Mouse (Mus musculus) stomach, embryonic 16.5 days (tissue): ENCODE data around the gene Ano6. TPM values are rescaled to one million over a fixed set of nuclear protein-coding genes. Genes with fewer than 3 reads are reported as not detected.

ENCODE experiments used
- ATAC-seq: fragments of 200-750 bp; cut with Nextera tagmentation; 2 replicates; pipeline ENCODE4 v1.8.0; 2017; ENCODE audit warnings: moderate number of reproducible peaks, moderate TSS enrichment; ENCODE audit not compliant: insufficient read depth, low FRiP score
- H3K27ac ChIP-seq: fragments of 300-500 bp; sonication (generic); 2 replicates; pipeline ENCODE4 v1.5.1; 2014; ENCODE audit warnings: low read length
- H3K27me3 ChIP-seq: fragments of 300-500 bp; sonication (generic); 2 replicates; pipeline ENCODE4 v1.6.1; 2014; ENCODE audit warnings: low read length, control low read depth, mixed read lengths; ENCODE audit not compliant: control insufficient read depth, insufficient read depth
- H3K36me3 ChIP-seq: fragments of 300-500 bp; sonication (generic); 2 replicates; pipeline ENCODE4 v1.6.1; 2014; ENCODE audit warnings: low read length; ENCODE audit not compliant: control insufficient read depth, insufficient read depth
- H3K4me1 ChIP-seq: fragments of 300-500 bp; sonication (generic); 2 replicates; pipeline ENCODE4 v1.6.1; 2014; ENCODE audit warnings: low read length, control low read depth, mixed read lengths; ENCODE audit not compliant: control insufficient read depth, insufficient read depth
- H3K4me2 ChIP-seq: fragments of 300-500 bp; sonication (generic); 2 replicates; pipeline ENCODE4 v1.6.1; 2014; ENCODE audit warnings: low read depth, low read length, mixed read lengths
- H3K4me3 ChIP-seq: fragments of 300-500 bp; sonication (generic); replicated peaks from 2 replicates; pipeline ENCODE4 v1.5.1; 2014; ENCODE audit warnings: mild to moderate bottlenecking, low read length
- H3K9ac ChIP-seq: fragments of 300-500 bp; sonication (generic); 2 replicates; pipeline ENCODE4 v1.6.1; 2014; ENCODE audit warnings: low read length
- H3K9me3 ChIP-seq: fragments of 300-500 bp; sonication (generic); replicated peaks from 2 replicates; pipeline ENCODE4 v1.6.1; 2016; ENCODE audit warnings: low read length, control low read depth; ENCODE audit not compliant: control insufficient read depth
- WGBS: fragments of 180-500 bp; shearing (Covaris S2); extraction: QIAGEN DNeasy Blood & Tissue Kit; methylation state at CpG from one replicate; pipeline ENCODE4 v1.1.7; 2014; 5-methylcytosine and 5-hydroxymethylcytosine counted together
- polyA plus RNA-seq: library from polyadenylated mRNA; unstranded; fragments of >200 nt; fragmentation: Nextera tagmentation; extraction: Ambion mirVana; gene quantifications from 2 replicates; pipeline ENCODE4 v1.2.1, GENCODE M21; 2015

Ano6 gene
- polyA plus RNA-seq, 1 experiment from 2014 or later: 41.8 TPM

DNA sequence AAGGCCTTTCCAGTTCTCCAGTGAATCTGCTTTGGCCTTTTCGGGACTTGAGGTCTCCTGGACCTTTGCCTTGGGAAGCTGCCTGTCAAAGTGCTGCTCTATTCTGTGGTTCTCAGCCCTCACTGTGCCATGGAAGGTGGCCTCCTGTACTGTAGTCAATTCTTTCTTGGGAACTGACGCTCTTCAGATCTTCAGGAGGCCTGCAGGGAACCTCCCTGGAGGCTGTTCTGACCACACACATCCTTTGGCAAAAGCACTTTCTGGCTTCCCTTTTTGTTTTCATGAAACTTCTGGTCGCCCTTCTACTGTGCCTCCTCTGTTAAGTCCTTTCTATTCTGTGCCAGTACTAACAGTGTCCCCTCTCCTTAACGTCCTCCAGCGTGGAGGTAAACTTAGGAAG, 160.9 kb downstream of the Ano6 start:
- Histone ChIP-seq H3K36me3 (peaks cover 3% of the 10 kb centered on the region; the same call in 1 of the 2 replicates), H3K27ac (0 out of 2 replicates have a peak overlapping the region, but pooled peaks have one; percentile 30), H3K4me3 (no peak overlapping the region), H3K4me2 (no peak overlapping the region), H3K27me3 (no peaks in the 10 kb centered on the region), H3K9ac (no peak overlapping the region), H3K4me1 (peaks cover 7% of the 10 kb centered on the region; the same call in 1 of the 2 replicates), H3K9me3 (no peaks in the 10 kb centered on the region)
- ATAC-seq: no peak
- 48% methylated on average over 5 of the region's 5 CpGs for WGBS

DNA sequence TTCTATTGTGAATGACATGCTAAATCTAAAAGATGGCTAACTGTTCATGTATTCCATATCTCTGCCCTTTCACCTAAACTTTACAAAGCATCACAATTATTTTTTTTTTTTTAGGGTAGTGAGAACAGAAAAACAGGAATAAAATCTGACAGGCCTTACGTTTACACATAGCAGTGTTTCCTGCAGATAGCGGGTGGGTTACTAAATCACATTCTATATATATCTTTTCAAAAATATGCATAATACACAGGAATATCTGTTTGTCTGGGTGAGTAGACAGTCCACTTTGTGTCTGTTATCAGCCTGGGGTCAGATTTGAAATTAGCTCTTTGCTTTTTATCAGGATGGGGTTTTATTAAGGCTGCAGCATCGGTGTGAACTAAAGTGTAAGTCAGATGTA, 166.0 kb downstream of the Ano6 start:
- no peak for ATAC-seq
- no peaks in the 10 kb centered on the region for H3K27me3 ChIP-seq

DNA sequence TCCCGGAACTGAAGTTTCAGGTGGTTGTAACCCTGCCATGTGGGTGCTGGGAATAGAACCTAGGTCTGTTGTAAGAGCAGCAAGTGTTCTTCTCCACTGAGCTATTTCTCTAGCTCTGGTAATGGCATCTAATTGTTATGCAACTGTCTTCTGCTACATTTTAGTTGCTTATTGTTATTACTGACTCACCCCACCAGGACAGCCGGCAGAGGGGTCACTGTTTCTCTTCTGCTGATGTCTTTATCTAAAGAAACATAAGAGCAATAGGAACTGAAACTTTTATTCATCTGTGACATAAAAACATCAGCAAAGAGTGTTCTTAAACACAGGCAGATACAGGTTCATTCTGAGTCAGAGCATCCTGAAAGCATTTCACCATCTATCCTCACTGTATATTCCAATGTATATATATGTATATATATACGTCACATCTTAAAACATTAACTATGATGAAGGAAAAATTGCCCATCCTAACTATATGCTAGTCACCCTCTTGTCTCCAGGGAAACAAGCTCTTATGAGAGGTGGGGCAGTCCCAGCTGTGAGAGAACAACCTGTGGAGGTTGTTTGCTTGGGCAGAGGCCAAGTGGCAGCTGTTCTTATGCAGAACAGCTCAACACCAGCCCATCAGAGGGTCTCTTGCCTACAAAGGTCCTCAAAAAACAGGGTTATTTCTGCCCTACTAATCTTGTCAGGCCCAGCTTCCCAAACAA, 171.9 kb downstream of the Ano6 start:
- Histone ChIP-seq H3K9ac (no peak overlapping the region), H3K27ac (no peak overlapping the region), H3K36me3 (peaks cover 3% of the 10 kb centered on the region; the same call in 1 of the 2 replicates), H3K4me1 (no peaks in the 10 kb centered on the region), H3K4me2 (no peak overlapping the region), H3K27me3 (no peaks in the 10 kb centered on the region), H3K4me3 (no peak overlapping the region), H3K9me3 (no peaks in the 10 kb centered on the region)
- ATAC-seq: no peak
- 85% methylated on average over 3 of the region's 3 CpGs for WGBS

More for the DNA sequence above, 166.0 kb downstream of the Ano6 start:
- H3K9ac ChIP-seq: no peak overlapping the region
- no peak overlapping the region for H3K27ac ChIP-seq
- no peaks in the 10 kb centered on the region for H3K9me3 ChIP-seq
- H3K36me3 ChIP-seq: no peaks in the 10 kb centered on the region
- 83% methylated on average over 3 of the region's 3 CpGs for WGBS
- no peak overlapping the region for H3K4me2 ChIP-seq
- H3K4me1 ChIP-seq: 0 out of 2 replicates have a peak, but pooled peaks cover under 1% of the 10 kb centered on the region
- no peak overlapping the region for H3K4me3 ChIP-seq

DNA sequence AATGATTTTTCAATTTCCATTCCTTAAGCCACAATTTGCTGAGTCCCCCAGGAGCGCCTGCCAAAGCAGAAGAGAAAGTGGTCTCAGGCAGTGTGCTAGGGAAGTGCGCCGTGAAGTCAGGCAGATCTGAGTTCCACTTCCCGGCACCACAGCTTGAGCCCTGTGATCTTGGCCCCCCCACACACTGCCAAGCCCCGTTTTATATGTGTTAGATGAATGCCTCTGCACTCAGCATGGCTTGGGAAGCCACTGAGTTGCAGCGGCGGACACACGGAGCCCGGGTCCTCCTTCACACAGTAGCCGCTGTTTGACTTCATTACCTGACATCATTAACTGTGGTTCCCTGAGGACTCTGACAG, 172.5 kb downstream of the Ano6 start:
- H3K27ac ChIP-seq: no peak overlapping the region
- 73% methylated on average over 10 of the region's 10 CpGs for WGBS
- no peaks in the 10 kb centered on the region for H3K4me1 ChIP-seq
- no peaks in the 10 kb centered on the region for H3K9me3 ChIP-seq
- H3K9ac ChIP-seq: no peak overlapping the region
- no peaks in the 10 kb centered on the region for H3K27me3 ChIP-seq
- no peak overlapping the region for H3K4me3 ChIP-seq
- peaks cover 3% of the 10 kb centered on the region; the same call in 1 of the 2 replicates for H3K36me3 ChIP-seq
- ATAC-seq: no peak
- no peak overlapping the region for H3K4me2 ChIP-seq

DNA sequence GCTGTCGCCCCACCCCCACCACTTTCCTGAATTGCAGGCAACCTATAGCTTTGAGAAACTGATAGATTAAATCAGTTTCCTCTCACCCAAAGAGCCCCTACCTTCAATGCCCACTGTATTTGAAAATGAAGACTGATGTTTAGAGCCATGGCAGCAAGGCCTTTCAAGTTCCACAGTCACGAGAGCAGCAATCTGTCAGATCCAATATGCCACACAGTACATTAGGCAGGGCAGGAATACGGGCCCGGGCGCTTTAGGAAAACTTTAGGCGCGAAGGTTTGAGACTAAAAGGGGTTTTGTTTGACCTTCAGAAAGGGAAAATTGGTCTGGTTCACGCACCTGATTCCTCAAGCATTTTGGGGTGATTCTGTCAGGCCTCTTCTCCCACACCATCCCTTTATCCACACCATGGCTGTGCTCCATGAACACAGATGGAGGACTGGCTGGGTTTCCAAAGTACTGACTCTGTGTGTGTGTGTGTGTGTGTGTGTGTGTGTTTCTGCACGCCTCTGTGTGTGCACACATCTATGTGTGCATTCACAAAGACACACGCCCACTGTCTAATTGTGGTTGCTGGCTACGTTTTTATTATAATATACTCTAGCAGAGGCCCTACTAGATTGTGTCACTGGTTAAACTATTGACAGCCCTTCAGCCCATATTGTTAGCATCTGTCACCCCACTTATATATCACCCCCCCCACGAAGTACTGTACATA, 173.0 kb downstream of the Ano6 start:
- Histone ChIP-seq H3K4me2 (no peak overlapping the region), H3K4me1 (no peaks in the 10 kb centered on the region), H3K36me3 (peaks cover 3% of the 10 kb centered on the region; the same call in 1 of the 2 replicates), H3K9me3 (no peaks in the 10 kb centered on the region), H3K27me3 (no peaks in the 10 kb centered on the region), H3K27ac (no peak overlapping the region), H3K4me3 (no peak overlapping the region), H3K9ac (no peak overlapping the region)
- no peak for ATAC-seq
- 77% methylated on average over 12 of the region's 12 CpGs for WGBS

DNA sequence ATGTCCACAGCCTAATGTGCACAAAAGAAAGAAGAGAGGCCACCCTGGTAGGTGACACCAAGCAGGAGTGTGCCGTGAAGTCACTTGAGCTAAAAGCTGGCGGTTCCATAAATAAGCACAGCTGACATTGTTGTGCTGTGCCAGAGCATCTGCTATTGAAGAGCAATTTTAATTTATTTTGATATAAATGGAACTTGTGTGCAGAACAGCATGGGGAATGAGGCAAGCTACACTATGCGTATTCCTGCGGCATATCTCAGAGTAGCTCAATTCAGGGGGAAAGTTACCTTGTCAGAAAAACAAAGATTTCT, 173.6 kb downstream of the Ano6 start:
- H3K4me3 ChIP-seq: no peak overlapping the region
- no peaks in the 10 kb centered on the region for H3K9me3 ChIP-seq
- H3K4me1 ChIP-seq: no peaks in the 10 kb centered on the region
- no peak overlapping the region for H3K27ac ChIP-seq
- ATAC-seq: no peak
- no peaks in the 10 kb centered on the region for H3K27me3 ChIP-seq
- peaks cover 3% of the 10 kb centered on the region; the same call in 1 of the 2 replicates for H3K36me3 ChIP-seq
- WGBS: 73% methylated on average over 4 of the region's 4 CpGs
- H3K4me2 ChIP-seq: no peak overlapping the region
- H3K9ac ChIP-seq: no peak overlapping the region

DNA sequence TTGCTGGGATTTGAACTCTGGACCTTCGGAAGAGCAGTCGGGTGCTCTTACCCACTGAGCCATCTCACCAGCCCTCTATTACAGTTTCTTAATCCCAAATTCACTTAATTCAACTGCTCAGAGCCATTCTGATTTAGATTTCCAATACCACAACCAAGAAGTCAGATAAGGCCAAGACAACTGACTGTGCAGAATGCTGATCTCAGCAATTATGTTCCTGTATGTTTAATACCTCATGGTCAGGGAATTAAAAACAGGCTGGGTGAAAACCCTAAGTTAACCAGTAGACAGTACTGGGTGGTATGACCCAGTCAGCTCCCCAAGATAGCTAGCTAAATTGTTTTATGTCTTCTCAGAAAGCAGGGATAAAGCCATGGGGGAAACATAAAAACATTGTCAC, 176.3 kb downstream of the Ano6 start:
- no peak overlapping the region for H3K4me2 ChIP-seq
- H3K27ac ChIP-seq: no peak overlapping the region
- H3K36me3 ChIP-seq: peaks cover 3% of the 10 kb centered on the region; the same call in 1 of the 2 replicates
- no peak overlapping the region for H3K9ac ChIP-seq
- H3K27me3 ChIP-seq: no peaks in the 10 kb centered on the region
- no peaks in the 10 kb centered on the region for H3K4me1 ChIP-seq
- WGBS: 100% methylated on average over 2 of the region's 2 CpGs
- H3K9me3 ChIP-seq: no peaks in the 10 kb centered on the region
- no peak overlapping the region for H3K4me3 ChIP-seq
- no peak for ATAC-seq

DNA sequence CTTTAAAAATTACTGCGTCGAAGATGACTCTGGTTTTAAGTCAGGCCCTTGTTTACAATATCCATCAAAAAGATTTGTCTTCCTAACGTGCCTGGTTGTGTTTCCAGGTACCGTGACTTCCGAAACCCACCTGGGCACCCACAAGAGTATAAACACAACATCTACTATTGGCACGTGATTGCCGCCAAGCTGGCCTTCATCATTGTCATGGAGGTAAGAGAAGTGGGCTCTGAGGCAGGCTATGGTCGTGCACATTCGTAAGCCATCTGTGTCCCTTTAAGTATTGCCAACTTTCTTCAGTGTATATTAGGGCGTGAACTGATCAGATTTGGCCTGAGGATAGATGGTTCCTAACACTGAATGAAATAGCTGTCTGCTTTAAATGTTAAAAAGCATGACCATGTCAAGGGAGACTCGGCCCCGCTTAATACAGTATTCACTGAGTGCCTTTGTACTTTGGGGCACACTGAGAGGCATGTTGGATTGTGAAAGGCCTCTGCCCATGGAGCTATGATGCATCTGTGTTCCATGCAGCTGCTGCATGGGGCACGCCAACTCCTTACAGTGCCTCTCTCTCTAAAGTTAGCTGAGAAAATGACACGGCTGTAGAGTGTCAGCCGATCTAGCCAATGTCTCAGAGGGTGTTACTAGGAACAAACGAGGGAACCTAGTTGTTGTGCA, 177.0 kb downstream of the Ano6 start:
- Histone ChIP-seq H3K9ac (no peak overlapping the region), H3K27me3 (no peaks in the 10 kb centered on the region), H3K27ac (no peak overlapping the region), H3K9me3 (no peaks in the 10 kb centered on the region), H3K4me2 (no peak overlapping the region), H3K36me3 (peaks cover under 1% of the 10 kb centered on the region; the same call in 1 of the 2 replicates), H3K4me3 (no peak overlapping the region), H3K4me1 (no peaks in the 10 kb centered on the region)
- no peak for ATAC-seq
- WGBS: 80% methylated on average over 16 of the region's 16 CpGs

DNA sequence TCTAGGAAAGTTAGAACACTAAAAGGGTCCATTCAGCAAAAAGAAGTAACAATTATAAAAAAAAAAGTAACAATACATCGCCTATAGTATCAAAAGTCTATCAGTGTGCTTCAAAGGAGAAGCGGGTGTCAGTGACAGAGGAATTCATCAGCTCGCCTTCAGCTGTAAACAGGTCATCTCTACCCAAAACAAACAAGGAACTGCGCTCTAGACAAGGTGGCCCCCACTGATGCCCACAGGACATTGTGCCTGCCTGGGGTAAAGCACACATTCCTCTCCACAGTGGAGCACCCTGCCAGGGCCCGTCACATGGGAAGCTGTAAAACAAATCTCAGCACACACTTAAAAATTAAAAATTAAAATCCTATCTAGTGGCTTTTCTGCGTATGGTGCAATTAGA, 179.0 kb downstream of the Ano6 start:
- 80% methylated on average over 6 of the region's 6 CpGs for WGBS
- no peak for ATAC-seq

More for the DNA sequence above, 179.0 kb downstream of the Ano6 start:
- Histone ChIP-seq H3K9ac (no peak overlapping the region), H3K4me2 (no peak overlapping the region), H3K36me3 (peaks cover 6% of the 10 kb centered on the region), H3K27ac (no peak overlapping the region), H3K4me1 (no peaks in the 10 kb centered on the region), H3K4me3 (no peak overlapping the region), H3K27me3 (no peaks in the 10 kb centered on the region), H3K9me3 (no peaks in the 10 kb centered on the region)
